Mouse (Mus musculus): ENCODE measurements around the gene Sphkap. TPM values are rescaled to one million over a fixed set of nuclear protein-coding genes. Genes with fewer than 3 reads are reported as not detected.

Sphkap gene
- polyA plus RNA-seq, 1 experiment from 2014 or later: 24.3 TPM

- no peak overlapping the region for H3K4me3 ChIP-seq (ENCODE audit: low read depth, low read length)
- H3K27ac ChIP-seq (ENCODE audit: low read depth, low read length): no peak overlapping the region
- no peak overlapping the region for H3K4me2 ChIP-seq (ENCODE audit: low read depth, low read length)
- H3K27me3 ChIP-seq (ENCODE audit: control insufficient read depth, insufficient read depth, low read length): no peaks in the 10 kb centered on the region
- ATAC-seq (ENCODE audit: low read depth): no peak
- no peaks in the 10 kb centered on the region for H3K9me3 ChIP-seq (ENCODE audit: control insufficient read depth, low read length)
- 79% methylated on average over 5 of the region's 5 CpGs for WGBS
- H3K9ac ChIP-seq (replicated peaks; ENCODE audit: low read depth, low read length): no peak overlapping the region
- no peaks in the 10 kb centered on the region for H3K36me3 ChIP-seq (ENCODE audit: control insufficient read depth, insufficient read depth, low read length)
- no peaks in the 10 kb centered on the region for H3K4me1 ChIP-seq (ENCODE audit: control insufficient read depth, insufficient read depth, low read length)
Observed at GRCm38 (mm10) chr1:83395559-83395958, 12.4 kb downstream of the Sphkap start.

GRCm38 (mm10) chr1:83389419-83389818 is 18.6 kb downstream of the Sphkap start:
- Histone ChIP-seq H3K27me3 (ENCODE audit: control insufficient read depth, insufficient read depth, low read length) (no peaks in the 10 kb centered on the region), H3K4me3 (ENCODE audit: low read depth, low read length) (no peak overlapping the region), H3K27ac (ENCODE audit: low read depth, low read length) (no peak overlapping the region), H3K36me3 (ENCODE audit: control insufficient read depth, insufficient read depth, low read length) (no peaks in the 10 kb centered on the region), H3K4me1 (ENCODE audit: control insufficient read depth, insufficient read depth, low read length) (no peaks in the 10 kb centered on the region), H3K9ac (replicated peaks; ENCODE audit: low read depth, low read length) (no peak overlapping the region), H3K4me2 (ENCODE audit: low read depth, low read length) (no peak overlapping the region), H3K9me3 (ENCODE audit: control insufficient read depth, low read length) (no peaks in the 10 kb centered on the region)
- WGBS: 41% methylated on average over 4 of the region's 4 CpGs
- ATAC-seq (ENCODE audit: low read depth): no peak

GRCm38 (mm10) chr1:83377404-83377803 is 30.6 kb downstream of the Sphkap start:
- H3K4me1 ChIP-seq (ENCODE audit: control insufficient read depth, insufficient read depth, low read length): no peaks in the 10 kb centered on the region
- no peak overlapping the region for H3K27ac ChIP-seq (ENCODE audit: low read depth, low read length)
- no peaks in the 10 kb centered on the region for H3K9me3 ChIP-seq (ENCODE audit: control insufficient read depth, low read length)
- no peak overlapping the region for H3K4me3 ChIP-seq (ENCODE audit: low read depth, low read length)
- no peak overlapping the region for H3K9ac ChIP-seq (replicated peaks; ENCODE audit: low read depth, low read length)
- WGBS: 76% methylated on average over 1 of the region's 1 CpGs
- H3K4me2 ChIP-seq (ENCODE audit: low read depth, low read length): no peak overlapping the region
- H3K36me3 ChIP-seq (ENCODE audit: control insufficient read depth, insufficient read depth, low read length): no peaks in the 10 kb centered on the region
- no peaks in the 10 kb centered on the region for H3K27me3 ChIP-seq (ENCODE audit: control insufficient read depth, insufficient read depth, low read length)
- ATAC-seq (ENCODE audit: low read depth): no peak

GRCm38 (mm10) chr1:83366456-83366855 is 41.5 kb downstream of the Sphkap start:
- no peak overlapping the region for H3K9ac ChIP-seq (replicated peaks; ENCODE audit: low read depth, low read length)
- no peak overlapping the region for H3K27ac ChIP-seq (ENCODE audit: low read depth, low read length)
- no peaks in the 10 kb centered on the region for H3K27me3 ChIP-seq (ENCODE audit: control insufficient read depth, insufficient read depth, low read length)
- no peaks in the 10 kb centered on the region for H3K9me3 ChIP-seq (ENCODE audit: control insufficient read depth, low read length)
- no peak for ATAC-seq (ENCODE audit: low read depth)
- no peaks in the 10 kb centered on the region for H3K36me3 ChIP-seq (ENCODE audit: control insufficient read depth, insufficient read depth, low read length)
- H3K4me3 ChIP-seq (ENCODE audit: low read depth, low read length): no peak overlapping the region
- H3K4me2 ChIP-seq (ENCODE audit: low read depth, low read length): no peak overlapping the region
- no peaks in the 10 kb centered on the region for H3K4me1 ChIP-seq (ENCODE audit: control insufficient read depth, insufficient read depth, low read length)
- WGBS: 60% methylated on average over 5 of the region's 5 CpGs

GRCm38 (mm10) chr1:83362168-83362567 is 45.8 kb downstream of the Sphkap start:
- H3K36me3 ChIP-seq (ENCODE audit: control insufficient read depth, insufficient read depth, low read length): no peaks in the 10 kb centered on the region
- 78% methylated on average over 6 of the region's 6 CpGs for WGBS
- no peak overlapping the region for H3K4me2 ChIP-seq (ENCODE audit: low read depth, low read length)
- no peak overlapping the region for H3K4me3 ChIP-seq (ENCODE audit: low read depth, low read length)
- ATAC-seq (ENCODE audit: low read depth): no peak
- no peaks in the 10 kb centered on the region for H3K9me3 ChIP-seq (ENCODE audit: control insufficient read depth, low read length)
- H3K4me1 ChIP-seq (ENCODE audit: control insufficient read depth, insufficient read depth, low read length): no peaks in the 10 kb centered on the region
- H3K9ac ChIP-seq (replicated peaks; ENCODE audit: low read depth, low read length): no peak overlapping the region
- no peak overlapping the region for H3K27ac ChIP-seq (ENCODE audit: low read depth, low read length)
- H3K27me3 ChIP-seq (ENCODE audit: control insufficient read depth, insufficient read depth, low read length): no peaks in the 10 kb centered on the region

GRCm38 (mm10) chr1:83346453-83346852 is 61.5 kb downstream of the Sphkap start:
- H3K27ac ChIP-seq (ENCODE audit: low read depth, low read length): no peak overlapping the region

GRCm38 (mm10) chr1:83345572-83345971 is 62.4 kb downstream of the Sphkap start:
- Histone ChIP-seq H3K9ac (replicated peaks; ENCODE audit: low read depth, low read length) (no peak overlapping the region), H3K9me3 (ENCODE audit: control insufficient read depth, low read length) (no peaks in the 10 kb centered on the region), H3K4me1 (ENCODE audit: control insufficient read depth, insufficient read depth, low read length) (no peaks in the 10 kb centered on the region), H3K27me3 (ENCODE audit: control insufficient read depth, insufficient read depth, low read length) (no peaks in the 10 kb centered on the region), H3K27ac (ENCODE audit: low read depth, low read length) (no peak overlapping the region), H3K4me3 (ENCODE audit: low read depth, low read length) (no peak overlapping the region), H3K4me2 (ENCODE audit: low read depth, low read length) (no peak overlapping the region), H3K36me3 (ENCODE audit: control insufficient read depth, insufficient read depth, low read length) (no peaks in the 10 kb centered on the region)
- no peak for ATAC-seq (ENCODE audit: low read depth)
- 81% methylated on average over 14 of the region's 14 CpGs for WGBS

More at GRCm38 (mm10) chr1:83346453-83346852, 61.5 kb downstream of the Sphkap start:
- Histone ChIP-seq H3K27me3 (ENCODE audit: control insufficient read depth, insufficient read depth, low read length) (no peaks in the 10 kb centered on the region), H3K4me1 (ENCODE audit: control insufficient read depth, insufficient read depth, low read length) (no peaks in the 10 kb centered on the region), H3K36me3 (ENCODE audit: control insufficient read depth, insufficient read depth, low read length) (no peaks in the 10 kb centered on the region), H3K9ac (replicated peaks; ENCODE audit: low read depth, low read length) (no peak overlapping the region), H3K4me3 (ENCODE audit: low read depth, low read length) (no peak overlapping the region), H3K9me3 (ENCODE audit: control insufficient read depth, low read length) (no peaks in the 10 kb centered on the region), H3K4me2 (ENCODE audit: low read depth, low read length) (no peak overlapping the region)
- WGBS: 96% methylated on average over 1 of the region's 1 CpGs
- no peak for ATAC-seq (ENCODE audit: low read depth)

GRCm38 (mm10) chr1:83345069-83345468 is 62.9 kb downstream of the Sphkap start:
- H3K36me3 ChIP-seq (ENCODE audit: control insufficient read depth, insufficient read depth, low read length): no peaks in the 10 kb centered on the region
- ATAC-seq (ENCODE audit: low read depth): no peak
- H3K4me3 ChIP-seq (ENCODE audit: low read depth, low read length): no peak overlapping the region
- no peak overlapping the region for H3K27ac ChIP-seq (ENCODE audit: low read depth, low read length)
- H3K27me3 ChIP-seq (ENCODE audit: control insufficient read depth, insufficient read depth, low read length): no peaks in the 10 kb centered on the region
- no peak overlapping the region for H3K4me2 ChIP-seq (ENCODE audit: low read depth, low read length)
- 73% methylated on average over 3 of the region's 3 CpGs for WGBS
- H3K9ac ChIP-seq (replicated peaks; ENCODE audit: low read depth, low read length): no peak overlapping the region
- no peaks in the 10 kb centered on the region for H3K9me3 ChIP-seq (ENCODE audit: control insufficient read depth, low read length)
- H3K4me1 ChIP-seq (ENCODE audit: control insufficient read depth, insufficient read depth, low read length): no peaks in the 10 kb centered on the region

GRCm38 (mm10) chr1:83342726-83343250 is 65.2 kb downstream of the Sphkap start:
- Histone ChIP-seq H3K9me3 (ENCODE audit: control insufficient read depth, low read length) (no peaks in the 10 kb centered on the region), H3K27me3 (ENCODE audit: control insufficient read depth, insufficient read depth, low read length) (no peaks in the 10 kb centered on the region), H3K36me3 (ENCODE audit: control insufficient read depth, insufficient read depth, low read length) (no peaks in the 10 kb centered on the region), H3K4me3 (ENCODE audit: low read depth, low read length) (no peak overlapping the region), H3K4me1 (ENCODE audit: control insufficient read depth, insufficient read depth, low read length) (no peaks in the 10 kb centered on the region), H3K4me2 (ENCODE audit: low read depth, low read length) (no peak overlapping the region), H3K9ac (replicated peaks; ENCODE audit: low read depth, low read length) (no peak overlapping the region), H3K27ac (ENCODE audit: low read depth, low read length) (no peak overlapping the region)
- no peak for ATAC-seq (ENCODE audit: low read depth)
- 84% methylated on average over 4 of the region's 4 CpGs for WGBS

All from neural tube, embryonic 14.5 days (tissue).